Mouse (Mus musculus): ENCODE measurements at regions not wholly inside any gene's neighbourhood (a gene's known extent, or its start where the extent isn't known, plus 50 kb on each side); places are given as distances from the start of the nearest gene placed in this dataset.

- H3K4me3 ChIP-seq (ENCODE audit: insufficient read depth, low read depth, low read length): no peak overlapping the region
- no peak for TF ChIP-seq POLR2A (IDR thresholded peaks at IDR 0.05; ENCODE audit: insufficient read depth, low read depth, low read length)
- no peak for TF ChIP-seq CTCF (IDR thresholded peaks at IDR 0.05; ENCODE audit: insufficient read depth, low read depth, low read length)
- H3K27ac ChIP-seq (ENCODE audit: insufficient read depth, low read depth, low read length): no peak overlapping the region
- H3K4me1 ChIP-seq (ENCODE audit: control insufficient read depth, insufficient read depth, low read length): peaks cover 2% of the 10 kb centered on the region; the same call in 1 of the 2 replicates
- 86% methylated on average over 1 of the region's 1 CpGs for WGBS
Observed at GRCm38 (mm10) chr4:95148665-95149064, 96.6 kb upstream of the Jun start.

- WGBS: 89% methylated on average over 8 of the region's 8 CpGs
- H3K27ac ChIP-seq (ENCODE audit: insufficient read depth, low read depth, low read length): no peak overlapping the region
- TF ChIP-seq POLR2A (IDR thresholded peaks at IDR 0.05; ENCODE audit: insufficient read depth, low read depth, low read length): no peak
- no peak for TF ChIP-seq CTCF (IDR thresholded peaks at IDR 0.05; ENCODE audit: insufficient read depth, low read depth, low read length)
Observed at GRCm38 (mm10) chr4:95151678-95152077, 99.7 kb upstream of the Jun start.

DNA sequence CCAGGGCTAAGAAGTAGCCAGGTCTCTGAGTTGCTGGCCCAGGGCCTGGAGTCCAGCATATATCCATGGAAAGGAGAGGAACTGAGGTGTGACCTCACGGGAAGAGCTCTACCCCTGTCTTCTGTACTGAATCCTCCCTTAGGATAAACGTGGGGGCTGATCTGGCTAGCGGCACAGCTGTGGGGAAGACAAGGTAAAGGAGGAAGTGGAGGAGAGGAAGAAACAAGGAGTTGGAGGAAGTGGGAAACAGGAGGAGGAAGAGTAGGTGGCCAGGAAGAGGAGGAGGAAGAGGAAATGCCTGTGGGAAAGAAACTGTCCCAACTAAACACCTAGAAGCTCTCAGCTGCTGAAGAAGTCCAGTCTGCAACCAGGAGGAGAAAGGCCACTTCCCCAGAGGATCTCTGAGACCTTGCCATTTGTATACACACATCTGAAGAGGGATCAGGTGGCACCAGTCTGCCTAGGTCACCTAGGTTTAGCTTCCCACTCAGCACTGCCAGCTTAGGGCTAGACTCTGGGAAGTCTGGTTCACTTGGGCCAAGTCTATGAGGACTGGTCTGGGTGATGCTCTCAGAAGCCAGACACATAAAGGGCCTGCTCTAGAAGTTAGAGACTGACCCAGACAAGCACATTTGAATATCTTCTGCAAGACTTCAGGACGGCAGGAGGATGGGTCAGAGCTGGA, 100.6 kb upstream of the Jun start:
- no peak for TF ChIP-seq POLR2A (IDR thresholded peaks at IDR 0.05; ENCODE audit: insufficient read depth, low read depth, low read length)
- no peak for TF ChIP-seq CTCF (IDR thresholded peaks at IDR 0.05; ENCODE audit: insufficient read depth, low read depth, low read length)
- Histone ChIP-seq H3K27ac (ENCODE audit: insufficient read depth, low read depth, low read length) (no peak overlapping the region), H3K4me3 (ENCODE audit: insufficient read depth, low read depth, low read length) (no peak overlapping the region), H3K4me1 (ENCODE audit: control insufficient read depth, insufficient read depth, low read length) (peaks cover 12% of the 10 kb centered on the region; the same call in 1 of the 2 replicates)
- WGBS: 93% methylated on average over 4 of the region's 4 CpGs

More at GRCm38 (mm10) chr4:95151678-95152077, 99.7 kb upstream of the Jun start:
- Histone ChIP-seq H3K4me1 (ENCODE audit: control insufficient read depth, insufficient read depth, low read length) (peaks cover 12% of the 10 kb centered on the region; the same call in 1 of the 2 replicates), H3K4me3 (ENCODE audit: insufficient read depth, low read depth, low read length) (no peak overlapping the region)

GRCm38 (mm10) chr4:95153737-95154287, 101.8 kb upstream of the Jun start:
- H3K4me1 ChIP-seq (ENCODE audit: control insufficient read depth, insufficient read depth, low read length): peaks cover 12% of the 10 kb centered on the region; the same call in 1 of the 2 replicates
- WGBS: 21% methylated on average over 6 of the region's 6 CpGs
- H3K4me3 ChIP-seq (ENCODE audit: insufficient read depth, low read depth, low read length): no peak overlapping the region
- no peak for TF ChIP-seq POLR2A (IDR thresholded peaks at IDR 0.05; ENCODE audit: insufficient read depth, low read depth, low read length)
- TF ChIP-seq CTCF (IDR thresholded peaks at IDR 0.05; ENCODE audit: insufficient read depth, low read depth, low read length): no peak
- H3K27ac ChIP-seq (ENCODE audit: insufficient read depth, low read depth, low read length): no peak overlapping the region

DNA sequence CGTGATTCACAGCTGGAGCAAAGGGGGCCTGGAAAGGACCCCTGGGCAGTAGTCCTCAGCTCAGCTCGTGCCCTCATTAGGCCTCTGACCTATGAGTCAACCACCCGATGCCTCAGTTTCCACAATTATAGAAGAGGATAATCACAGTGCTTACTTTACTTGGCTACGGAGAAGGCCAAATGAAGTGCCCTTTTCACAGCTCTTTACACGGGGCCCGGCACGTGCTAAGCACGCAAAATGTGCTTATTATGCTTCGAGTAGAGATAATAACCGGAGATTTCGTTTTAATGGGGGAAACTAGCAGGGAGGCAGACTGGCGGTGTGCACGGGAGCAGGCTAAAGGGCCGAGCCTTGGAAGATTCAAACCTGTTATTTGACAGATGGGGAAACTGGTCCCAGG, 102.4 kb upstream of the Jun start:
- no peak overlapping the region for H3K4me3 ChIP-seq (ENCODE audit: insufficient read depth, low read depth, low read length)
- 51% methylated on average over 14 of the region's 14 CpGs for WGBS
- no peak for TF ChIP-seq POLR2A (IDR thresholded peaks at IDR 0.05; ENCODE audit: insufficient read depth, low read depth, low read length)
- TF ChIP-seq CTCF (IDR thresholded peaks at IDR 0.05; ENCODE audit: insufficient read depth, low read depth, low read length): no peak
- no peak overlapping the region for H3K27ac ChIP-seq (ENCODE audit: insufficient read depth, low read depth, low read length)
- peaks cover 12% of the 10 kb centered on the region; the same call in 1 of the 2 replicates for H3K4me1 ChIP-seq (ENCODE audit: control insufficient read depth, insufficient read depth, low read length)

- H3K27ac ChIP-seq (ENCODE audit: insufficient read depth, low read depth, low read length): no peak overlapping the region
- WGBS: 91% methylated on average over 2 of the region's 2 CpGs
Observed at GRCm38 (mm10) chr4:95155178-95155577, 103.2 kb upstream of the Jun start.

GRCm38 (mm10) chr4:95155796-95156195, 103.8 kb upstream of the Jun start:
- WGBS: 89% methylated on average over 5 of the region's 5 CpGs
- H3K27ac ChIP-seq (ENCODE audit: insufficient read depth, low read depth, low read length): no peak overlapping the region
- TF ChIP-seq POLR2A (IDR thresholded peaks at IDR 0.05; ENCODE audit: insufficient read depth, low read depth, low read length): no peak
- no peak for TF ChIP-seq CTCF (IDR thresholded peaks at IDR 0.05; ENCODE audit: insufficient read depth, low read depth, low read length)
- H3K4me3 ChIP-seq (ENCODE audit: insufficient read depth, low read depth, low read length): no peak overlapping the region
- peaks cover 12% of the 10 kb centered on the region; the same call in 1 of the 2 replicates for H3K4me1 ChIP-seq (ENCODE audit: control insufficient read depth, insufficient read depth, low read length)

More at GRCm38 (mm10) chr4:95155178-95155577, 103.2 kb upstream of the Jun start:
- peaks cover 12% of the 10 kb centered on the region; the same call in 1 of the 2 replicates for H3K4me1 ChIP-seq (ENCODE audit: control insufficient read depth, insufficient read depth, low read length)
- no peak overlapping the region for H3K4me3 ChIP-seq (ENCODE audit: insufficient read depth, low read depth, low read length)
- TF ChIP-seq POLR2A (IDR thresholded peaks at IDR 0.05; ENCODE audit: insufficient read depth, low read depth, low read length): no peak
- TF ChIP-seq CTCF (IDR thresholded peaks at IDR 0.05; ENCODE audit: insufficient read depth, low read depth, low read length): no peak

DNA sequence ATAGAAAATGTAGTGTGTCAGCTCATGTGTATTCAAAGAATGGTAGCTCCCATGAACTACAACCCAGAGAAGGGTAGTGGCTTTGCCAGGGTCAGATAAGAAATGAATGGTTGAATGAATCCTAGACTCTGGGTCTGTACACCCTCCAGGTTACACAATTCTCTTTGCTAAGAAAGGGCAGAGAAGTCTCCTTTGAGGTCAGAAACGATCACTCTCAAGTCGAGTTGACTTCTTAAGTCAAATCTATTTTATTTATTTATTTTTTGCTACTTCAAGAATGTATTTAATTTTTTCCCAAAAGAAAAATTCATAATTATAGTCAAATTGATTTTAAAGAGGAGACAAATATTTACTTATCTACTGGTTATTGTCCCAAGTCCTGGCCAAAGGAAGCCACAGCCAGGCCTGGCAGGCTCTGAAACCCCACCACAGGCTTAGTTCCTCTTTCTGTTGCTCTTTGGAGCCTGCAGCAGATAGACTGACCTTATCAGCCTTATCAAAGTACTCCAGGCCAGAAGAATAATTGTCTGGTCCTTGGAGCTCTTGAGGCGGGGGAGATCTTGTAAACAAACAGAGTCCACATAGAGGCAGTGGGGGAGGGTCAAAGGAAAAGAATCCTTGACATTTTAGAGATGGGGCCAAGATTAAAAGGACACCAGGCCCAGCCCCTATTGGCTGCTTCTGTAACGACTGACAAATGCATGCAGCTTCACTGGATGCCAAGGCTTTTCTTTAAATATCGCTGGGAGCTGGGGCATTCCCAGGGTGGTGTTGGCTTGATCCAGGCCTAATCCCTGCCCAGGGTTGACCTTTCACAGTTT, 104.6 kb upstream of the Jun start:
- no peak overlapping the region for H3K27ac ChIP-seq (ENCODE audit: insufficient read depth, low read depth, low read length)
- H3K4me3 ChIP-seq (ENCODE audit: insufficient read depth, low read depth, low read length): no peak overlapping the region
- TF ChIP-seq CTCF (IDR thresholded peaks at IDR 0.05; ENCODE audit: insufficient read depth, low read depth, low read length): no peak
- no peak for TF ChIP-seq POLR2A (IDR thresholded peaks at IDR 0.05; ENCODE audit: insufficient read depth, low read depth, low read length)
- WGBS: 74% methylated on average over 5 of the region's 5 CpGs
- H3K4me1 ChIP-seq (ENCODE audit: control insufficient read depth, insufficient read depth, low read length): peaks cover 15% of the 10 kb centered on the region

Measured in olfactory bulb, adult 2 months (tissue).